In genomic region chr6:56664410-56664809, GRCm38 (mm10) we compare ENCODE assay signal across 30 mouse cellular contexts.
"Had no signal": no experiment of that assay in that cellular context is flagged by ENCODE, and none has a peak within 500 bp of the region (broad histone marks: within the 10 kb centered on the region; RNA-seq: fewer than 3 reads in every experiment).

No protein-coding gene starts in this region.

- H3K9me3 ChIP-seq: limb, embryonic 10.5 days; limb, embryonic 12.5 days; limb, embryonic 13.5 days; limb, embryonic 15.5 days; liver, embryonic 12.5 days; liver, embryonic 13.5 days; liver, embryonic 15.5 days; lung, embryonic 15.5 days; megakaryocyte, embryonic 14.5 days; midbrain, embryonic 10.5 days; midbrain, embryonic 12.5 days; midbrain, embryonic 13.5 days; midbrain, embryonic 15.5 days; neural tube, embryonic 12.5 days had no signal

- H3K36me3 ChIP-seq: limb, embryonic 10.5 days; limb, embryonic 12.5 days; limb, embryonic 13.5 days; limb, embryonic 15.5 days; liver, embryonic 12.5 days; liver, embryonic 13.5 days; liver, embryonic 15.5 days; lung, embryonic 15.5 days; midbrain, embryonic 10.5 days; midbrain, embryonic 12.5 days; midbrain, embryonic 13.5 days; midbrain, embryonic 15.5 days; neural tube, embryonic 12.5 days had no signal

- H3K27ac ChIP-seq: left cerebral cortex, adult 2 months; limb, embryonic 10.5 days; limb, embryonic 12.5 days; limb, embryonic 13.5 days; limb, embryonic 15.5 days; liver, embryonic 12.5 days; liver, embryonic 13.5 days; liver, embryonic 14.5 days; liver, embryonic 15.5 days; lung, embryonic 15.5 days; macrophage; midbrain, embryonic 10.5 days; midbrain, embryonic 12.5 days; midbrain, embryonic 13.5 days; midbrain, embryonic 15.5 days; neural tube, embryonic 12.5 days had no signal

- DNase-seq: left cerebral cortex, postnatal 4 days; liver; liver, embryonic 13.5 days; liver, postnatal 0 days; lung, adult 18-20 months; lung, adult 2 months; lung, embryonic 14.5 days; lung, postnatal 10 days; lung, postnatal 36 days; midbrain, embryonic 14.5 days had no signal

- H3K4me1 ChIP-seq: limb, embryonic 10.5 days; limb, embryonic 12.5 days; limb, embryonic 13.5 days; limb, embryonic 15.5 days; liver, embryonic 12.5 days; liver, embryonic 13.5 days; liver, embryonic 15.5 days; lung, embryonic 15.5 days; megakaryocyte, embryonic 14.5 days; midbrain, embryonic 10.5 days; midbrain, embryonic 12.5 days; midbrain, embryonic 13.5 days; midbrain, embryonic 15.5 days; neural tube, embryonic 12.5 days had no signal

- H3K27me3 ChIP-seq: limb, embryonic 12.5 days; limb, embryonic 13.5 days; limb, embryonic 15.5 days; liver, embryonic 13.5 days; liver, embryonic 15.5 days; lung, embryonic 15.5 days; midbrain, embryonic 12.5 days; midbrain, embryonic 13.5 days; midbrain, embryonic 15.5 days; neural tube, embryonic 12.5 days had no signal

- H3K4me2 ChIP-seq: limb, embryonic 12.5 days; limb, embryonic 13.5 days; limb, embryonic 15.5 days; liver, embryonic 11.5 days; liver, embryonic 12.5 days; liver, embryonic 13.5 days; liver, embryonic 15.5 days; lung, embryonic 14.5 days; lung, embryonic 15.5 days; midbrain, embryonic 11.5 days; midbrain, embryonic 12.5 days; midbrain, embryonic 13.5 days; midbrain, embryonic 15.5 days; neural tube, embryonic 12.5 days had no signal

- H3K4me3 ChIP-seq: left cerebral cortex, adult 2 months; limb, embryonic 10.5 days; limb, embryonic 12.5 days; limb, embryonic 13.5 days; limb, embryonic 15.5 days; liver, embryonic 12.5 days; liver, embryonic 13.5 days; liver, embryonic 15.5 days; lung, embryonic 15.5 days; megakaryocyte, embryonic 14.5 days; midbrain, embryonic 10.5 days; midbrain, embryonic 12.5 days; midbrain, embryonic 13.5 days; midbrain, embryonic 15.5 days; myocyte; neural tube, embryonic 12.5 days had no signal

- ATAC-seq: liver, embryonic 12.5 days; liver, postnatal 0 days; midbrain, embryonic 13.5 days; midbrain, embryonic 15.5 days; midbrain, embryonic 16.5 days had no signal

- H3K9ac ChIP-seq: limb, embryonic 12.5 days; limb, embryonic 13.5 days; limb, embryonic 15.5 days; liver, embryonic 12.5 days; liver, embryonic 13.5 days; liver, embryonic 14.5 days; liver, embryonic 15.5 days; liver, postnatal 0 days; lung, embryonic 14.5 days; lung, embryonic 15.5 days; midbrain, embryonic 12.5 days; midbrain, embryonic 13.5 days; midbrain, embryonic 15.5 days; neural tube, embryonic 12.5 days had no signal
